Mouse (Mus musculus) cerebellum, adult 2 months (tissue): ENCODE measurements around the gene Gstk1.

Experiments
- CTCF ChIP-seq: fragments of 200-500 bp; IDR thresholded peaks from 2 replicates; pipeline ENCODE4 v1.5.1; 2011; ENCODE audit warnings: low read depth, mild to moderate bottlenecking, control low read depth, low read length, moderate library complexity, borderline replicate concordance; ENCODE audit not compliant: insufficient read depth
- POLR2A ChIP-seq: fragments of 200-500 bp; IDR thresholded peaks from 2 replicates; pipeline ENCODE4 v1.6.1; 2011; ENCODE audit warnings: low read length, control low read depth, borderline replicate concordance; ENCODE audit not compliant: insufficient read depth

- TF ChIP-seq CTCF, result no peak
- no peak for TF ChIP-seq POLR2A
Measured at GRCm38 (mm10) chr6:42261524-42262170, 15.9 kb downstream of the Gstk1 start, which contains the start of gene Tmem139.
